Mouse (Mus musculus) kidney, adult 2 months (tissue): Measurements from ENCODE around the gene Maats1. TPM values are rescaled to one million over a fixed set of nuclear protein-coding genes. Genes with fewer than 3 reads are reported as not detected.

Experiments used
- DNase-seq: peaks from one replicate; pipeline ENCODE4 v3.0.0; 2021
- H3K27ac ChIP-seq: fragments of 200-500 bp; 2 replicates; pipeline ENCODE4 v1.5.1; 2012; ENCODE audit warnings: low read depth, low read length, control low read depth, inconsistent platforms; ENCODE audit not compliant: insufficient read depth
- H3K27me3 ChIP-seq: fragments of 200-500 bp; replicated peaks from 2 replicates; pipeline ENCODE4 v1.6.1; 2012; ENCODE audit warnings: mild to moderate bottlenecking, moderate library complexity, low read length, inconsistent platforms; ENCODE audit not compliant: control insufficient read depth, insufficient read depth
- H3K36me3 ChIP-seq: fragments of 200-500 bp; 2 replicates; pipeline ENCODE4 v1.6.1; 2012; ENCODE audit warnings: mild to moderate bottlenecking, moderate library complexity, low read length, inconsistent platforms; ENCODE audit not compliant: control insufficient read depth, insufficient read depth
- H3K4me1 ChIP-seq: fragments of 200-500 bp; 2 replicates; pipeline ENCODE4 v1.6.1; 2011; ENCODE audit warnings: low read length; ENCODE audit not compliant: control insufficient read depth, insufficient read depth
- H3K4me3 ChIP-seq: fragments of 200-500 bp; 2 replicates; pipeline ENCODE4 v1.5.1; 2011; ENCODE audit warnings: mild to moderate bottlenecking, low read depth, low read length, control low read depth; ENCODE audit not compliant: insufficient read depth
- CTCF ChIP-seq: fragments of 200-500 bp; conservative IDR thresholded peaks from 2 replicates; pipeline ENCODE4 v1.5.1; 2011; ENCODE audit warnings: low read depth, mild to moderate bottlenecking, control low read depth, low read length, moderate library complexity, mixed read lengths; ENCODE audit not compliant: insufficient read depth, insufficient read length
- POLR2A ChIP-seq: fragments of 200-500 bp; IDR thresholded peaks from one replicate; pipeline ENCODE4 v1.6.1; 2011; ENCODE audit warnings: low read depth, low read length, control low read depth
- WGBS: fragments of 180-500 bp; shearing (Covaris S2); methylation state at CpG from one replicate; pipeline ENCODE4 v1.1.7; 2018; 5-methylcytosine and 5-hydroxymethylcytosine counted together
- polyA plus RNA-seq: library from polyadenylated mRNA; depleted of rRNA; stranded (reverse); fragments of >200 nt; gene quantifications from 2 replicates; pipeline ENCODE4 v1.2.3, GENCODE M21; 2012

Gene Maats1
- polyA plus RNA-seq, 1 experiment, result 0.50 TPM

- H3K4me1 ChIP-seq, result no peaks in the 10 kb centered on the region
- no peak overlapping the region for H3K4me3 ChIP-seq
- H3K27me3 ChIP-seq, result no peaks in the 10 kb centered on the region
- TF ChIP-seq POLR2A (no peak), CTCF (no peak)
- no peak overlapping the region for H3K27ac ChIP-seq
- no peak for DNase-seq
- WGBS, result 91% methylated on average over 15 of the region's 15 CpGs
- H3K36me3 ChIP-seq, result no peaks in the 10 kb centered on the region
Measured at GRCm38 (mm10) chr16:38324311-38324710, 17.6 kb downstream of the Maats1 start.

- H3K27me3 ChIP-seq, result no peaks in the 10 kb centered on the region
- TF ChIP-seq CTCF (peak; percentile 72), POLR2A (no peak)
- H3K4me1 ChIP-seq, result no peaks in the 10 kb centered on the region
- 43% methylated on average over 17 of the region's 17 CpGs for WGBS
- H3K27ac ChIP-seq, result no peak overlapping the region
- H3K4me3 ChIP-seq, result no peak overlapping the region
- no peaks in the 10 kb centered on the region for H3K36me3 ChIP-seq
- peak; percentile 50 for DNase-seq
Measured at GRCm38 (mm10) chr16:38321452-38321935, 20.4 kb downstream of the Maats1 start.

GRCm38 (mm10) chr16:38319087-38319486 lies 22.9 kb downstream of the Maats1 start:
- 94% methylated on average over 4 of the region's 4 CpGs for WGBS
- no peaks in the 10 kb centered on the region for H3K27me3 ChIP-seq
- no peak for TF ChIP-seq POLR2A
- TF ChIP-seq CTCF, result no peak
- no peak for DNase-seq
- H3K4me3 ChIP-seq, result no peak overlapping the region
- H3K27ac ChIP-seq, result no peak overlapping the region
- no peaks in the 10 kb centered on the region for H3K4me1 ChIP-seq
- H3K36me3 ChIP-seq, result no peaks in the 10 kb centered on the region

- no peak overlapping the region for H3K27ac ChIP-seq
- 66% methylated on average over 9 of the region's 9 CpGs for WGBS
- DNase-seq, result no peak
- no peak overlapping the region for H3K4me3 ChIP-seq
- H3K36me3 ChIP-seq, result no peaks in the 10 kb centered on the region
- no peaks in the 10 kb centered on the region for H3K4me1 ChIP-seq
- no peak for TF ChIP-seq POLR2A
- no peak for TF ChIP-seq CTCF
- H3K27me3 ChIP-seq, result no peaks in the 10 kb centered on the region
Measured at GRCm38 (mm10) chr16:38318492-38318891, 23.5 kb downstream of the Maats1 start.

- no peaks in the 10 kb centered on the region for H3K4me1 ChIP-seq
- WGBS, result 82% methylated on average over 11 of the region's 11 CpGs
- no peak for DNase-seq
- no peaks in the 10 kb centered on the region for H3K27me3 ChIP-seq
- no peak overlapping the region for H3K4me3 ChIP-seq
- TF ChIP-seq CTCF (no peak), POLR2A (no peak)
- H3K36me3 ChIP-seq, result no peaks in the 10 kb centered on the region
- H3K27ac ChIP-seq, result no peak overlapping the region
Measured at GRCm38 (mm10) chr16:38308195-38308594, 33.7 kb downstream of the Maats1 start.

GRCm38 (mm10) chr16:38307651-38308050 lies 34.3 kb downstream of the Maats1 start:
- TF ChIP-seq POLR2A (no peak), CTCF (no peak)
- no peak for DNase-seq
- H3K4me1 ChIP-seq, result no peaks in the 10 kb centered on the region
- no peak overlapping the region for H3K4me3 ChIP-seq
- no peak overlapping the region for H3K27ac ChIP-seq
- 42% methylated on average over 7 of the region's 7 CpGs for WGBS
- no peaks in the 10 kb centered on the region for H3K27me3 ChIP-seq
- H3K36me3 ChIP-seq, result no peaks in the 10 kb centered on the region

- H3K4me1 ChIP-seq, result no peaks in the 10 kb centered on the region
- H3K4me3 ChIP-seq, result no peak overlapping the region
- WGBS, result 54% methylated on average over 5 of the region's 5 CpGs
- H3K27me3 ChIP-seq, result no peaks in the 10 kb centered on the region
- TF ChIP-seq POLR2A (no peak), CTCF (no peak)
- no peak for DNase-seq
- H3K27ac ChIP-seq, result no peak overlapping the region
- H3K36me3 ChIP-seq, result no peaks in the 10 kb centered on the region
Measured at GRCm38 (mm10) chr16:38307221-38307605, 34.7 kb downstream of the Maats1 start.
